Mouse (Mus musculus): ENCODE results near the gene Wdr77. TPM values are rescaled to one million over a fixed set of nuclear protein-coding genes. Genes with fewer than 3 reads are reported as not detected.
"Not testable (repeated sequence)": the region's sequence is repeated elsewhere in the genome, so short reads cannot be mapped to it uniquely, and the experiment has no call there.

Gene Wdr77
- polyA plus RNA-seq (2016; fragmentation: Nextera tagmentation; extraction: Ambion mirVana): 121 and 129 TPM in 2 replicates

GRCm38 (mm10) chr3:105958974-105959580 is at the start of gene Wdr77:
Gene Wdr77 (plus strand): TSS chr3:105959369.
- Histone ChIP-seq H3K27me3 (no peaks in the 10 kb centered on the region), H3K4me1 (peaks cover 26% of the 10 kb centered on the region), H3K27ac (peak within 1 kb of the TSS; percentile 85), H3K4me2 (peak within 1 kb of the TSS; percentile 87), H3K4me3 (replicated peaks) (peak within 1 kb of the TSS; percentile 89), H3K9ac (peak within 1 kb of the TSS; percentile 93), H3K9me3 (no peaks in the 10 kb centered on the region), H3K36me3 (replicated peaks) (peaks cover 35% of the 10 kb centered on the region)
- ATAC-seq (ENCODE audit: low FRiP score): peak; percentile 97
- under 1% methylated on average over 52 of the region's 52 CpGs for WGBS

DNA sequence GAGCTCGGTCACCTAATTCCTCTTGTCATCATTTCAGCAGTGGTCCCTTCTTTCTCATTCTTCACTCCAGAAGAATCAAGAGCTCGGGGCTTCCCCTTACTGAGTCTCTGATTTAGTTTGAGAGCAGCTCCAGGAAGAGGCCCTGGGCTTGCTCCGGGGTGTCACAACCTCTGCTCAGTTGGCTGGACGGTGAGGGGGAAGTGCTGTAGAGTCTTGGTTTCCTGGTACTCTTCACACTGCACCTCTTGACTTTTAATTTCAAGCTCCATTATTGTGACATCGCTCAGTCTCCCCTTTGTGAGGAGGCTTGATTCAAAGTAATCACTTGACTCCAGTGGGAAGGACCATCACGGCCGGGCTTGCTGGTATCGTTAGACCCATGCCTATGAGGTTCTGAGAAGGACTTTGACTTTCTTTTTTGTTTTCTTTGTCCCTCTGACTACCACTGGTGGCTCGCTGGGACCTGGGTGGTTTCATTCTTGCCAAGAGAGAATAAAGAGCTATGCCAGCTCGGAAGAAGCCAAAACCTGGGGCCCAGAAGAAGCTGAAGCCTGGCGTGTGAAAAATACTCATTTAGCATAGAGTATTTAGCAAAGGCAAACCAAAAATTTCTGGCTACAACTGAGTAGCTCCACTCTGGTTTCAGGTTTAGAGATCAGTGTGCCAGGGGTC is 48.5 kb upstream of the Wdr77 start:
- Histone ChIP-seq H3K4me1 (no peaks in the 10 kb centered on the region), H3K4me2 (no peak overlapping the region), H3K4me3 (replicated peaks) (no peak overlapping the region), H3K27me3 (no peaks in the 10 kb centered on the region), H3K9ac (no peak overlapping the region), H3K9me3 (no peaks in the 10 kb centered on the region), H3K36me3 (replicated peaks) (no peaks in the 10 kb centered on the region), H3K27ac (no peak overlapping the region)
- 79% methylated on average over 11 of the region's 11 CpGs for WGBS
- ATAC-seq (ENCODE audit: low FRiP score): no peak

DNA sequence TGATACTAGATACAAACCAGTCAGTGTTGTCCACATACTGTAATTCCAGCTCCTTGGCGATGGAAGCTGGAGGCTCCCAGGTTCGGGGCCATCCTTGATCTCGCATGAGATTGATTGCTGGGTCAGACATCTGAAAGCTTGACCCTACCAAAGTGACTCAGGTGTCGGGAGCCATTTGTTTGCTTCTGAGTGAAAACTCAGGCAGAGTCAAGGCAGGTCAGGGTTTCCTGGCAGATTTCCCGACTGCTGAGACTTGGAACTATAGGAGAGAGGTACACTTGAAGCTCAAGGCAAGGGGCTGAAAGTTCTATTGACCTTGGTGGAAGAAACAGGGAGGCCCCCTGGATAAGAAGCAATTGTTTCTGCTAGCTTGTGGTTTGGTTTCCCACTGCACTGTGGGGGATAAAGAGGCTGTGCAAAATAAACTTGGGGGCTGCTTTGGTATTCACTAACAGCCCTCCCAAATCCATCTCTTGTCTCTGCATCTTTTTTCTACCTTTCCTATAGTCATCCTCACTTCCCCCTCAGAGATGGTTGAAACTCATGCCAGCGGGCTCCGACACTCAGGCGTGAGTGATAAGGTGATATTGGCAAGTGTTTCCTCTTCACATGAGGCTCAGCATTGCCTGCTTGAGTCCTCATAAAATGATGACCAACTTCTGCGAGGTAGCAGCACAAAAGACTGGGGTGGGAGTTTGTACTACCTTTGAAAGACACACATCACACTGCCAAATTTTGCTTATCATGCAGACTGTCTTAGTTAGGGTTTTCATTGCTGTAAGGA is 46.9 kb upstream of the Wdr77 start:
- Histone ChIP-seq H3K4me1 (no peaks in the 10 kb centered on the region), H3K36me3 (replicated peaks) (no peaks in the 10 kb centered on the region), H3K27me3 (no peaks in the 10 kb centered on the region), H3K9ac (no peak overlapping the region), H3K9me3 (no peaks in the 10 kb centered on the region), H3K4me2 (no peak overlapping the region), H3K27ac (no peak overlapping the region), H3K4me3 (replicated peaks) (no peak overlapping the region)
- ATAC-seq (ENCODE audit: low FRiP score): no peak
- WGBS: 86% methylated on average over 9 of the region's 9 CpGs

- WGBS: 84% methylated on average over 10 of the region's 10 CpGs
- H3K4me3 ChIP-seq (replicated peaks): no peak overlapping the region
- no peak for ATAC-seq (ENCODE audit: low FRiP score)
Observed at GRCm38 (mm10) chr3:105913839-105914681, 45.1 kb upstream of the Wdr77 start.

DNA sequence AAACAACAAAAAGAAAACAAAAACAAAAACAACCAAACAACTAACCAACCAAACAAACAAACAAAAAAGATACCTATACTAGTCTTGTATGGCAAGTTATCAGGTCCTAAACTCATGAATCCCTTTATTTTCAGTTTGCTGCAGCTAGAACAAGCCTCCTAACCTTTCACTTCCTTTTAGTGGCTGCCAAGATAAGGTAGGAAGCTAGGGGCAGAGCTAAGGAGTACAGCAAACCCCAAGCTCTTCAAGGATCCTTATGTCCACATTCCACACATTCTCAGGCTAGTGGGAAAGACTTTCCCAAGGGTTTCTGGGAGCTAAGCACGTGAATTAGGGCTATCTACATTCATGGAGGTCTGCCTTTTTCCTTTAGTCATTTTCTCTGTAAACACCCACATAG is 43.9 kb upstream of the Wdr77 start:
- no peak overlapping the region for H3K4me2 ChIP-seq
- ATAC-seq (ENCODE audit: low FRiP score): no peak
- WGBS: 50% methylated on average over 1 of the region's 1 CpGs
- H3K36me3 ChIP-seq (replicated peaks): no peaks in the 10 kb centered on the region
- H3K9ac ChIP-seq: no peak overlapping the region
- no peak overlapping the region for H3K4me3 ChIP-seq (replicated peaks)
- no peaks in the 10 kb centered on the region for H3K9me3 ChIP-seq
- H3K27ac ChIP-seq: no peak overlapping the region
- no peaks in the 10 kb centered on the region for H3K27me3 ChIP-seq
- H3K4me1 ChIP-seq: no peaks in the 10 kb centered on the region

More at GRCm38 (mm10) chr3:105913839-105914681, 45.1 kb upstream of the Wdr77 start:
- Histone ChIP-seq H3K36me3 (replicated peaks) (no peaks in the 10 kb centered on the region), H3K27ac (no peak overlapping the region), H3K27me3 (no peaks in the 10 kb centered on the region), H3K4me2 (no peak overlapping the region), H3K9ac (no peak overlapping the region), H3K4me1 (no peaks in the 10 kb centered on the region), H3K9me3 (no peaks in the 10 kb centered on the region)

- not testable (repeated sequence) for H3K9ac ChIP-seq; H3K4me1 ChIP-seq; H3K27ac ChIP-seq; ATAC-seq (ENCODE audit: low FRiP score); H3K36me3 ChIP-seq (replicated peaks); H3K4me3 ChIP-seq (replicated peaks); H3K27me3 ChIP-seq; H3K4me2 ChIP-seq; H3K9me3 ChIP-seq
Observed at GRCm38 (mm10) chr3:105916455-105916854, 42.7 kb upstream of the Wdr77 start.

DNA sequence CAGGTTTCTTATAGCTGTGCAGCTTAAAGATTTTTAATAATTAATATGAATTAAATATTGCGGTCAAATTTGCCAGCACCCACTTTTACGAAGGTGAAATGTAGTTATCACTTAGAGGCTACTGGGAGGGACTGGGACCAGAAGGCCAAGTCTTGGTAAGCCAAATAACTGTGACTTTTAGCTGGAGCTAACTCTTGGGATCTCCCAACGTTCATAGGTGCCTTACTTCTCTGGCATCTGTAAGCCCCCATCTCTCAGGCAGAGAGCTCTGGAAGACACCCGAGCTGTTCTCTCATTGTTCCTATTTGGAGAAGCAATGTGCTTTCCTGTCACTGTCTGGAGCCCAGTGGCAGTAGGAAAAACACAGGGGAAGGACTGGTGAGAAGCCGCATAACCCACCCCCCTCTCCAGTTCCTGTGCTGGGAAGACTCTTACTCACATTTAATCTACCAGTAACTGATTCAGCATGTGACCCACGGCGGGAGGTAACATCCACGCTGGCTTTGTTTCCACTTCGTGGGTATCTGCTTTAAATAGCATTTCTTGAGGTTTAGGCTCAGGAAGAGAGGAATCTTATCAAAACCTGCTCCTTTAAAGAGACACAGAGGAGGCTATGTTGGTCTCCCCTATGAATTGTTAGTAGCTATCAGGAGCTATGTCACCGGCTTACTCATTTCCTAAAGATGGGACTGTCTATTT is 41.4 kb upstream of the Wdr77 start:
- no peaks in the 10 kb centered on the region for H3K36me3 ChIP-seq (replicated peaks)

GRCm38 (mm10) chr3:105918355-105918745 is 40.8 kb upstream of the Wdr77 start:
- no peaks in the 10 kb centered on the region for H3K36me3 ChIP-seq (replicated peaks)
- ATAC-seq (ENCODE audit: low FRiP score): no peak
- H3K27ac ChIP-seq: no peak overlapping the region
- no peaks in the 10 kb centered on the region for H3K9me3 ChIP-seq
- no peak overlapping the region for H3K4me3 ChIP-seq (replicated peaks)
- H3K27me3 ChIP-seq: no peaks in the 10 kb centered on the region
- WGBS: 82% methylated on average over 3 of the region's 3 CpGs
- no peak overlapping the region for H3K9ac ChIP-seq
- H3K4me1 ChIP-seq: no peaks in the 10 kb centered on the region
- no peak overlapping the region for H3K4me2 ChIP-seq

More for the DNA sequence above, 41.4 kb upstream of the Wdr77 start:
- ATAC-seq (ENCODE audit: low FRiP score): no peak
- Histone ChIP-seq H3K9me3 (no peaks in the 10 kb centered on the region), H3K9ac (no peak overlapping the region), H3K27me3 (no peaks in the 10 kb centered on the region), H3K27ac (no peak overlapping the region), H3K4me1 (no peaks in the 10 kb centered on the region), H3K4me2 (no peak overlapping the region), H3K4me3 (replicated peaks) (no peak overlapping the region)
- 76% methylated on average over 10 of the region's 10 CpGs for WGBS

GRCm38 (mm10) chr3:105920743-105921142 is 38.4 kb upstream of the Wdr77 start:
- not testable (repeated sequence) for H3K9ac ChIP-seq; H3K9me3 ChIP-seq; H3K4me3 ChIP-seq (replicated peaks); H3K4me1 ChIP-seq; H3K36me3 ChIP-seq (replicated peaks); H3K4me2 ChIP-seq; H3K27me3 ChIP-seq; ATAC-seq (ENCODE audit: low FRiP score); H3K27ac ChIP-seq

GRCm38 (mm10) chr3:105921959-105922358 is 37.2 kb upstream of the Wdr77 start:
- Histone ChIP-seq H3K9ac (no peak overlapping the region), H3K4me1 (no peaks in the 10 kb centered on the region), H3K4me3 (replicated peaks) (no peak overlapping the region), H3K27ac (no peak overlapping the region), H3K27me3 (no peaks in the 10 kb centered on the region), H3K4me2 (no peak overlapping the region), H3K36me3 (replicated peaks) (no peaks in the 10 kb centered on the region), H3K9me3 (no peaks in the 10 kb centered on the region)
- 85% methylated on average over 2 of the region's 2 CpGs for WGBS
- no peak for ATAC-seq (ENCODE audit: low FRiP score)

DNA sequence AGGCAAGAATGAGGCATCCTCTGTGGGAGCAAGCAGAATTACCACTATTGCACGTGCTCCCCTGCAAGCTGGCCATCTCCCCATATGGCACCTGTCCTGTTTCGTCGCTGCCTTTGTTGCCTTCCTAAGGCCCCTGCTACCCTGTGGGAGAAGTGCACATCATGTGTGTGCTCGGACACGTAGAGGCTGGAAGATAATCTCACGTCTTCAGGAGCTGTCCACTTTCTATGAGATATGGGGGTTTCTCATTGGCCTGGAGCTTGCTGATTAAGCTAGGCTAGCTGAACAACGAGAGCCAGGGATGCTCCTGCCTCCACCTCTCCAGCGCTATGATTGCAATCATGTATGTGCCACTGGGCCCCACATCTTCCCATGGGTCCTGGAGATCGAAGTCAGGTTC is 34.6 kb upstream of the Wdr77 start:
- Histone ChIP-seq H3K27me3 (no peaks in the 10 kb centered on the region), H3K27ac (no peak overlapping the region), H3K9me3 (no peaks in the 10 kb centered on the region), H3K9ac (no peak overlapping the region), H3K4me2 (no peak overlapping the region), H3K36me3 (replicated peaks) (no peaks in the 10 kb centered on the region), H3K4me3 (replicated peaks) (no peak overlapping the region), H3K4me1 (no peaks in the 10 kb centered on the region)
- 92% methylated on average over 9 of the region's 9 CpGs for WGBS
- ATAC-seq (ENCODE audit: low FRiP score): no peak
